Mouse (Mus musculus) lung, adult 2 months (tissue): ENCODE results near the gene Asb18.

Source experiments
- CTCF ChIP-seq: fragments of 200-500 bp; IDR thresholded peaks from 2 replicates; pipeline ENCODE4 v1.5.1; 2011; ENCODE audit warnings: mild to moderate bottlenecking, low read length, control low read depth; ENCODE audit not compliant: insufficient read depth
- POLR2A ChIP-seq: fragments of 200-500 bp; IDR thresholded peaks from 2 replicates; pipeline ENCODE4 v1.6.1; 2011; ENCODE audit warnings: low read depth, mild to moderate bottlenecking, control low read depth, low read length, borderline replicate concordance; ENCODE audit errors: extremely low read depth

- peak; percentile 93 for TF ChIP-seq CTCF
- no peak for TF ChIP-seq POLR2A
These were observed 71.3 kb downstream of the Asb18 start for GRCm38 (mm10) chr1:89943202-89943601.
